Mouse (Mus musculus) embryonic facial prominence, embryonic 13.5 days (tissue): Measurements from ENCODE around the gene Armcx1. TPM values are rescaled to one million over a fixed set of nuclear protein-coding genes. Genes with fewer than 3 reads are reported as not detected.
"Not testable (repeated sequence)": the region's sequence is repeated elsewhere in the genome, so short reads cannot be mapped to it uniquely, and the experiment has no call there.

Experiments used
- ATAC-seq: fragments of 200-750 bp; cut with Nextera tagmentation; 2 replicates; pipeline ENCODE4 v1.8.0; 2017; ENCODE audit warnings: low read depth; ENCODE audit not compliant: insufficient number of reproducible peaks, insufficient read depth, low FRiP score, low TSS enrichment
- H3K27ac ChIP-seq: fragments of 300-500 bp; sonication (generic); 2 replicates; pipeline ENCODE4 v1.5.1; 2015; ENCODE audit warnings: moderate library complexity, mild to moderate bottlenecking, inconsistent platforms
- H3K27me3 ChIP-seq: fragments of 300-500 bp; sonication (generic); 2 replicates; pipeline ENCODE4 v1.6.1; 2015; ENCODE audit warnings: mild to moderate bottlenecking, inconsistent platforms
- H3K36me3 ChIP-seq: fragments of 300-500 bp; sonication (generic); 2 replicates; pipeline ENCODE4 v1.6.1; 2015; ENCODE audit warnings: mild to moderate bottlenecking, inconsistent platforms
- H3K4me1 ChIP-seq: fragments of 300-500 bp; sonication (generic); 2 replicates; pipeline ENCODE4 v1.6.1; 2015; ENCODE audit warnings: inconsistent platforms
- H3K4me2 ChIP-seq: fragments of 300-500 bp; sonication (generic); 2 replicates; pipeline ENCODE4 v1.6.1; 2015; ENCODE audit warnings: moderate library complexity, mild to moderate bottlenecking, inconsistent platforms
- H3K4me3 ChIP-seq: fragments of 300-500 bp; sonication (generic); 2 replicates; pipeline ENCODE4 v1.5.1; 2015; ENCODE audit warnings: mild to moderate bottlenecking, inconsistent platforms
- H3K9ac ChIP-seq: fragments of 300-500 bp; sonication (generic); 2 replicates; pipeline ENCODE4 v1.6.1; 2015; ENCODE audit warnings: mild to moderate bottlenecking, inconsistent platforms
- H3K9me3 ChIP-seq: fragments of 300-500 bp; sonication (generic); 2 replicates; pipeline ENCODE4 v1.6.1; 2016; ENCODE audit warnings: inconsistent platforms
- WGBS: fragments of 180-500 bp; shearing (Covaris S2); methylation state at CpG from one replicate; pipeline ENCODE4 v1.1.7; 2015; ENCODE audit warnings: mixed read lengths; 5-methylcytosine and 5-hydroxymethylcytosine counted together
- microRNA-seq: library from miRNA; unstranded; fragments of <30 nt; microRNA quantifications from one replicate; pipeline ENCODE4, GENCODE M21; 2016
- polyA plus RNA-seq: library from polyadenylated mRNA; unstranded; fragments of >200 nt; fragmentation: Nextera tagmentation; extraction: Ambion mirVana; gene quantifications from 2 replicates; pipeline ENCODE4 v1.2.1, GENCODE M21; 2015

Armcx1 gene
- polyA plus RNA-seq, 1 experiment from 2014 or later, result 63.3 TPM

- not testable (repeated sequence) for H3K9me3 ChIP-seq, H3K36me3 ChIP-seq, H3K9ac ChIP-seq, ATAC-seq, H3K27ac ChIP-seq, H3K4me2 ChIP-seq, H3K4me3 ChIP-seq, H3K27me3 ChIP-seq, H3K4me1 ChIP-seq
- 41% methylated on average over 4 of the region's 4 CpGs for WGBS
These were observed 45.9 kb downstream of the Armcx1 start for GRCm38 (mm10) chrX:134763428-134764198.

Small RNA genes lying within 50 kb of the gene (microRNA-seq; reads per million reads assigned to microRNA genes)
- gene Mir7093, result 0.74 reads per million

Other genes starting within 250 kb of the Armcx1 start
- 0.15 and 0.24 TPM in 2 replicates for gene Taf7l, start 241.5 kb upstream of the Armcx1 start, polyA plus RNA-seq
- 66.8 and 78.8 TPM in 2 replicates for gene Timm8a1, start 176.1 kb upstream of the Armcx1 start, polyA plus RNA-seq
- gene Btk, start 134.4 kb upstream of the Armcx1 start, polyA plus RNA-seq, result 1.4 and 1.5 TPM in 2 replicates
- gene Rpl36a, start 132.3 kb upstream of the Armcx1 start, polyA plus RNA-seq, result 430 and 455 TPM in 2 replicates
- gene Gla, start 116.8 kb upstream of the Armcx1 start, polyA plus RNA-seq, result 4.0 and 4.5 TPM in 2 replicates
- 151 and 169 TPM in 2 replicates for gene Hnrnph2, start 116.8 kb upstream of the Armcx1 start, polyA plus RNA-seq
- 6.2 and 6.6 TPM in 2 replicates for gene Armcx4, start 31.4 kb upstream of the Armcx1 start, polyA plus RNA-seq
- 34.5 and 36.6 TPM in 2 replicates for gene Armcx6, start 33.5 kb downstream of the Armcx1 start, polyA plus RNA-seq
- gene Armcx3, start 38.6 kb downstream of the Armcx1 start, polyA plus RNA-seq, result 62.5 and 65.7 TPM in 2 replicates
- 86.4 and 88.3 TPM in 2 replicates for gene Armcx2, start 91.3 kb downstream of the Armcx1 start, polyA plus RNA-seq
- 0.90 and 1.0 TPM in 2 replicates for gene Nxf2, start 246.8 kb downstream of the Armcx1 start, polyA plus RNA-seq